Mouse (Mus musculus): ENCODE results near the gene Mylk. TPM values are rescaled to one million over a fixed set of nuclear protein-coding genes. Genes with fewer than 3 reads are reported as not detected.

The Mylk gene
- total RNA-seq, 2 experiments from 2014 or later, result 21.8 to 26.2 TPM

DNA sequence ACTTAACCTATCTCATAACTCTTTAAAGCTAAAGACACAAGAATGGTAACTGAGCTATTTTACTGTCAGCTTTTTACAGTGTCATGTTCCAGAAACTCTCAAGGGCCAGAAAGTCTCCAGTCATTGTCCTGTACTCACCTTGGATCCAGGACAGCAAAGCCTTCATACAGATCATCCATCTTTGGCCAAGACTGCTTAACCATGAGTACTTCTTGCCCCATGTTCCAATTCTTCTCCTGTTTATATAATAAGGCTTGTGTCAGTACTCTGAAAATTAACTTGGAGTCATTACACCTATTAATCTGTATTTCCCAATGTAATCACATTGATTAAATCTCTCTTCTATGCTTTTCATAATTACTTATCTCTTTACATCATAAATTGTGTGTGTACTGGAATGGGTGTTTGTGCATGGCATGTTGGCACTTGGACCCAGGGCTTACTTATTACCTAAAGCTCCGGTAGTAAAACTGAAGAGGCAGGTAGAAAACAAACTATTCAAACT is 273.5 kb downstream of the Mylk start:
- no peak for DNase-seq (ENCODE audit: low spot score)

DNA sequence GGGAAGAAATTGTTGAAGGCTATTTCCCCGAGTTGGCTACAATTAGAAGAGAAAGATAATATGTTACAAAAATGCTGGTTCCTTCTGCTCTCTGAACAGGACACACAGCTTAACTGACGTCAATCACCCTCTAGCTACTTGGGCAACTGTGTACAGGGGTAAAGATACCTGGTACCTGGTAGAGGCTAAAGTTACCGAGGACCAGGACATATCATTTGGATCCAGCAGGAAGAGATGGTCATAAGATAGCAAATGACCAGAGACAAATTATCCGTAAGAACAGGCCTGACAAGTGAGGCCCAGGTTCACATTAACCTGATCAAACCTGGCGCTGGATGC is 276.9 kb downstream of the Mylk start:
- no peak for DNase-seq (ENCODE audit: low spot score)

DNA sequence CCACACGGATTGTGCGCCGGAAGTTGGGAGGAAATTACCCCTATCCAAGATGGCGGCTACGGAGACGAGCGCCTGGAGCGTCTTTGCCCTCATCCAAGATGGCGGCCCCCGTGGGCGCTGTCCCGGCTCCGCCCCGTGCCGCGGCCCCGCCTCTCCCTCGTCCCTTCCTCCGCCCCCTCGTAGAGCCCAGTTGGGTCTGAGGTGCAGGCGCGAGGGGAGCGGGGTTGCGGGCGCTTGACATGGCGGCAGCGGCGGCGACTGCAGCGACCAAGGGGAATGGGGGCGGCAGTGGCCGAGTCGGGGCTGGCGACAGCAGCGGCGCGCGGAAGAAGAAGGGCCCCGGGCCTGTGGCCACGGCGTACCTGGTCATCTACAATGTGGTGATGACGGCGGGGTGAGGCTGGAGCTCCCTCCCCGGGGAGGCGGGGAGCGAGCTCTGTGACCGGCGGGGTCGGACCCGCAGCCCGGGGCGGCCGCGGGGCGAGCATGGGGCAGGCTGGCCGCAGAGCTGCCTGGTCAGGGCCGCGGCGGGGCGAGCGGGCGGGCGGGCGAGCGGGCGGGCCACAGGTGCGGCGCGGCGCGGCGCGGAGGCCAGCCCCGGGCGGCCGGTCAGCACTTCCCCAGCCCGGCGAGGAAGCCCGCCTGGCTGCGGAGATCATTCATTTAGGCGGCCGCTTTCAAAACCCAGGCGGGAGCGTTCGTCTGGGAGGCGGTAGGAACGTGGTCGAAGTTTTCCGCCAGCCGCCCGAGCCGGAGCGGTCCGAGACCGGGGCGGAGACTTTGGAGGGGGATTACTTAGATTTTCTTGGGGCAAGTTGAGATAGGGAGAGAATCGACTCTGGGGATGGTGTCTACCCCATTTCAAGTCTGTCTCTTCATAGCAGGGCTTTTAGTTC is 277.5 kb downstream of the Mylk start, which contains the start of gene Hacd2:
Gene Hacd2 (plus strand): TSS at position 187 of the 896 bp plus-strand sequence.
- peak; percentile 96 for DNase-seq (ENCODE audit: low spot score)

DNA sequence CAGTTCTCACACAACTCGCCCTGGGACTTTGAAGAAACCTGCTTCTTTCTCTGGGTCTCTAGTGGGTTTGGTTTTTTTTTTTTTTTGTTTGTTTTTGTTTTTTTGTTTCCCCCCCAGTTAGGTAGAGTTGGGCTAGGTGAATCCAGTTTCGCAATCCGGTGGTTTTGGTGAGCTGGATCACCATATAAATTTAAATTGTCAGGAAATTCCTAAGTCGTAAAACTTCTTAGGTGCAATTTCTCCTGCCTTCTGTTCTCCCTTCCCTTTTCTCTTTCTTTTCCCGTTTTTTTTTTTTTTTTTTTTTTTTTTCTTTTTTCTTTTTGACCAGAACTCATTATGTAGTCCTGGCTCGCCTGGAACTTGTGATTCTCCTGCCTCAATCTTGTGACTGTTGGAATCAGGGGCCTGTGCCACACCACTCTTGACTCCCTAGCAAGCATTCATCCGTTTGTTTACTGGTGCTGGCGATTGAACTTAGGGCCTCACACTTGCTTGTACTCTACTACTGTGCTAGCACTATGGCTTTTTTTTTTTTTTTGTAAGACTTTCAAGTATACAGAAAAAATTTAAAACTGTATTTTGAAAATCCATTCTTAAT is 278.2 kb downstream of the Mylk start:
- DNase-seq (ENCODE audit: low spot score), result no peak

DNA sequence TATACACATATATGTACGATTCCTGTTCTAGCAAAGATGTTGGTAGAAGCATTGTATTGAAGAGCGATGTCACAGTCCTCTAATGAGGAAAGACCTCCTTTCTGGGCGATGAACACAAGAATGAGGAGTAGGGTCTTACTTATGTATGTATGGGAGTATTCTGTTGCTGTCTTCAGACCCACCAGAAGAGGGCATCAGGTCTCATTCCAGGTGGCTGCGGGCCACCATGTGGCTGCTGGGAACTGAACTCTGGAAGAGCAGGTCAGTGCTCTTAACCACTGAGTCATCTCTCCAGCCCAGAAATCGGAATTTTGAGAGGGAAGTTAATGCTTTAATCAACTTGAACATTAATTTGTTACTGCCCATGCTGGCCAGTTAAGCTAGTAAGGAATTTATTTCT is 279.3 kb downstream of the Mylk start:
- no peak for DNase-seq (ENCODE audit: low spot score)

DNA sequence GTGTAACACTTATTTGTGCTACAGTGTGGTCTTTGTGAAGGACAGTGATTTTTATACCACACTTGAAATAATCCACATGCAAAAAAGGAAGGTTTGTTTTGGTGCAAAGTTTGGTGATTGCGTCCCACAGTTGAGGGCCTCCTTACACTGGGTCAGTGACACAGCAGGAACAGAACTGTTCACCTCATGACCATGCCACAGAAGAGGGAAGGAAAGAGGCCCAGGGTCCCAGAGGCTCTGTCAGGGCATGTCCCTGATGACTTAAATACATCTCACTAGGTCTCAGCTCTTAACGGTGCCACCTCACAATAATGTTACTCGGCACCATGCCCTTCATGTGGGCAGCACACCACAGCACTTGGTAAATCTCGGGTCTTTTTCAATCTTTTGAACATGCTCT is 280.3 kb downstream of the Mylk start:
- no peak for DNase-seq (ENCODE audit: low spot score)

DNA sequence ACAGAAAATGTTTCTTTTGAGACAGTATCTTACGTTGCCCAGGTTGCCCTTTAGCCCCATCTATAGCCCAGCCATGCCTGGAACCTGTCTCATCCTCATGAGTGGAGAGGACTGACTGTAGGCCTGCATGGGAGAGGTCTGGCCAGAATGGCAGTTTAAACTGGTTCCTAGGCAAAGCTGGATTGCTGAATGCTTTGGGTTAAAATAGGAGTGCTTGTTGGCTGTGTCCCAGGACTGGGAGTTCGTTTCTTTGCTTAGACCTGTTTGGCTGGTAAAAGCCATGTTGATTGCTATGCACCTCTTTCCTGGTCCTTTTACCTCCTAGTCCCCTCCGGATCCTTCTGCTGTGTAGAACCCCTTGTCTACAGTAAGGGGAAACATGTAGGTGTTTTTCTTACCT is 288.2 kb downstream of the Mylk start:
- DNase-seq (ENCODE audit: low spot score), result no peak

DNA sequence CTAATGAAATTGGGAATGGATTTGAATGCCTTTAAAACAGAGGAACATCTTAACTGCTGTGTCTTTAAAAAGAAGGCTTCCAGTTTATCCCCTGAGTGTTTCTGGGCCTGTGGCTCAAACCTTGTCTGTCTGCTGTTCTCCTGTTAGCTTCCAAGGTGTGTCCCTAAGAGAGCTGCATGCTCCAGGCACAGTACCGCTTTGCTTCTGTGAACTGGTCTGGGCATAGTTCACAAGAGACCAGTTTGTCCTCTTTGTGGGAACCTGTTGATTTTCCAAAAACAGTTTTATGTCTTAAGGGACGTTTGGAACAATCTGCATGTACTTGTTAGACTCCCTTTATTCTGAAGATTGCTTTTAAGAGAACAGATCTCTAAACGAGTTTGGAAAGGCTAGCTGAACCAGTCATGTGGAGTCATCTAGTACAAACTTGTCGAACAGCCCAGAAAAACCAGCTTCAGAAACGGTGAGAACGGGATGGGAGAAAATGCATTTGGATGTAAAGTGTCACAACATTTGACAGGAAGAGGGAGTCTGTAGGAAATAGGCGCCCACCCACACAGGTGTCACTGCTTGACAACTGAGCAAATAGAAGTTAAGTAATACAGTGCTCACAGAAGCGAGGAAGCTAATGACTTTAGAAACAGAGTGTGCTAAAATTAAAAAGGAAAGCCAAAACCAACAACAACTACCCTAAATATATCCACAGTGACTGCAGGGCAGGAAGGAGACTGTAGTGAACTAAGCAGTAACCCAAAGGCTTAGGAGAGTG is 289.0 kb downstream of the Mylk start:
- no peak for DNase-seq (ENCODE audit: low spot score)

DNA sequence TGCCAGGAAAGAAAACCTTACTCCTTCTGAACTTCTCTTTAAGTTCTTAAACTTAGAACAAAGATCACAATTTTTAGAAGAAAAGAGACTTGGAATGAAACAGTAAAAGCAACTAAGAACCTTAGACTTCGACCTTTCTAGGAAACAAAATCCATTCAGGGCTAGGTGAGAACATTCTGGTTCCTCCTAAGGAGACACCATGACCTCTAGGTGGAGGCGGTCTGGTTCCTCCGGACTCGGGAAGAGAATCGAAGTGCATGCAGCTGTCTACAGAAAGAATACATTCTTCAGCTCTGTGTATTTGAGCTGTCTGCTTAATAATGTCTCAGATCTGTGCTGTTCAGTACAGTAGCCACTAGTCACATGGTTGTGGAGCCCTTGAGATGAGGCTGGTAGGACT is 290.0 kb downstream of the Mylk start:
- no peak for DNase-seq (ENCODE audit: low spot score)

DNA sequence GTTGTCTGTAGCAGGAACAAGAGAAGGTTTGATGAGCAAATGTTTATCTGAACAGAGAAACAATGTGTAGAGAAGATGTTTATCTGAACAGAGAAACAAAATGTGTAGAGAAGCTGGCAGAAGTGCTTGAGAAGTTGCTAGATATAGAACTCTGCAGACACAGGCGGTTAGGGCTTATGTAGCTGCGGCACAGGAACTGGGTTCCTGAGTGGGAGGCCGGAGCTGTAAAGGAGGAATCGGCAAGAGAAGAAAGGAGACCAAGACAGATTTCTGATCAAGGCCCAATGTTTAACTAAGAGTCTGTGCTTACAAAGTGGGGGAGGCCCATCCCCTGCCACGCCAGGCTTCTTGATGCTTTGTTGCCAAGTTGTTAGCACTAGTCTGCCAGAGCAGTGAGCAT is 291.7 kb downstream of the Mylk start:
- no peak for DNase-seq (ENCODE audit: low spot score)

DNA sequence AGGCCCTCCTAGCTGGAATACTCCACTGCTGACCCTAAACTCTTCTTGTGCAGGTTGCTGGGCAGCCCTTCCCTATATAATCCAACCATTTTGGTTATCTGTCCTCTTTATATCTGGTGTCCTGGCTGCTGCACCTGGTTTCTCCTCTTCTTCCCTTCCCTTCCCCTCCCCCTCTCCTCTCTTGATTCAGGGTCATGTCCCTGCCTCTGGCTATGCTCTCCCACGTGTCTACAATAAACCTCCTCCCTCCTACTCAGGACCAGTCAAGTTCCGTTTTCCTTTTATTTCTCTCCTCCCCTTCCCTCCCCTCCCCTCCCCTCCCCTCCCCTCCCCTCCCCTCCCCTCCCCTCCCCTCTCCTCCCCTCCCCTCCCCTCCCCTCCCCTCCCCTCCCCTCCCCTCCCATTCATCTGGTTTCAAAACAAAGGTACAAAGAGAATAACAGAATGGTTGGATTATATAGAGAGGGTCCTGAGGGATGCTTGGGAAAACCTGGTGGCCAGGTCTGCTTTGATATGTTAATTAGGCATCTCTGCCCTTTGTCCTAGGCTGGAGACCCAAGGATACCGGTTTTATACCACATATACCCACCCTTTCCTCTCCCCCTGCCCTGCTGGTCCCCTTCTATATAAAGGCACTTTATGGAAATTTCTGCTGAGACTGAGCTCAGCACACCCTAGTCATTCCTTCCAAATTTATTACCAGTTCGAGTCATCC is 293.5 kb downstream of the Mylk start:
- no peak for DNase-seq (ENCODE audit: low spot score)

DNA sequence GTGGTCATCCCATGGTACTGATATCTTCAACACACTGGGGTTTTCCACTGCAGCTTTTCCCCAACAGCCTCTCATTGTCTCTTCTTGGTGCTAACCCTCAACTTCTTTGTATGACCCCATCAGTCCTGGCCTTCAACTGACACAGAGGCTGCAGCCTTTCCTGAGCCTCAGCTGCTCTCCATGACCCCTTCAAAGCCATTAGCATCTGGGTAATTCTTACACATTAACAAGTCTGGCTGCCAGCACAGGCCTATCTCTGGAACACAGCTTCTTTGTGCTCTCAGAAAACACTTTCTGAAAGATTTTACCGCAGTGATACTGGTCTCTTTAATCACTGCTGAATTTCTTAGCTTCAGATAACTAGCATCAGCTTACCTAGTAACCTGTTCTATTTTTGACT is 295.1 kb downstream of the Mylk start:
- DNase-seq (ENCODE audit: low spot score), result no peak

DNA sequence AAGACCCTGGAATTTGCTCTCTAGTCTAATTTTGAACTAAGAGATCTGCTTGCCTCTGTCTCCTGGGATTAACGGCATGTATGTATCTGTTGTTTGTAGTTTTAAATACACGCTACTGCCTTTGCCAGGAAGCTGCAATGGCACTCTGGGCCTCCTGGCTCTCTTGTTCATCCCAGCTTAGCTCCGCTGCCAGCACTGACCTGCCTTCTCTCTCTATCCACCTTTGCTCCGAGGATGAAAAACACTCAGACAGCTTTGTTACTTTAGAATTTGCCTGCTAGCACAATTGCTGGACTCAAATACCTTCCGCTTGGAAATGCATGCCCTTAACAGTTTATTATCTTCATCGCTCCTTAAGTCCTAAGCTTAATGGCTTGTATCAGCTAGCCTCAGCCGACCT is 296.0 kb downstream of the Mylk start:
- DNase-seq (ENCODE audit: low spot score), result no peak

DNA sequence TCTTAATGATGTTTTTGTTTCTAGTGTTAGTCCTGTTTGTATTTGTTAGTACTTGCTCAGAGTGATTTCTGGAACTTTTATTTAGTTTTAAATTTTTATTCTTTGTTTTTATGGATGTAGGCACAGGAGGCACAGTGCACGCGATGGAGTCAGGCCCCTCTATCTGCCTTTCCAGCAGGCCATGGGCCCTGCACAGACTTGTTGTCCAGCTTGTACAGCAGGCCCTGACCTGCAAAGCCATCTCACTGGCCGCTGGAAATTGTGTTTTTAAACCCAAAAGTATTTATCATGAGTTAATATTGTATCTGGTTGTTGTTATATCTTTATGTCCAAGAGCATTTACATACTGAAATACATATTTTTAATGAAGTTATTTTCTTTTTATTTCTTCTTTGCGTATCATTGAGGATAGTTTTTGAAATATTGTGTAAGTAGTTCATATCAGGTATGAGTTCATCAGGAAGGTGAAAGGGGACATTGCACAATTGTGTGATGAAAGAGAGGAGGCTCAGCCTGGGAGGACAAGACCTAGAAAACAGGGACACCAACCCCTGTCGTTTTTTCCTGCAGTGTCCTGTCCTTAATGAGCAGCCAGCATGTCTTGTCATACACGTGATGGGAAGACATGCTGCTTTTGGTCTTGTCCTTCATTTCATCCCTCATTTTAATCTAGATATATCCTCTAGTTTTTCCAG is 301.2 kb downstream of the Mylk start:
- DNase-seq (ENCODE audit: low spot score), result no peak

DNA sequence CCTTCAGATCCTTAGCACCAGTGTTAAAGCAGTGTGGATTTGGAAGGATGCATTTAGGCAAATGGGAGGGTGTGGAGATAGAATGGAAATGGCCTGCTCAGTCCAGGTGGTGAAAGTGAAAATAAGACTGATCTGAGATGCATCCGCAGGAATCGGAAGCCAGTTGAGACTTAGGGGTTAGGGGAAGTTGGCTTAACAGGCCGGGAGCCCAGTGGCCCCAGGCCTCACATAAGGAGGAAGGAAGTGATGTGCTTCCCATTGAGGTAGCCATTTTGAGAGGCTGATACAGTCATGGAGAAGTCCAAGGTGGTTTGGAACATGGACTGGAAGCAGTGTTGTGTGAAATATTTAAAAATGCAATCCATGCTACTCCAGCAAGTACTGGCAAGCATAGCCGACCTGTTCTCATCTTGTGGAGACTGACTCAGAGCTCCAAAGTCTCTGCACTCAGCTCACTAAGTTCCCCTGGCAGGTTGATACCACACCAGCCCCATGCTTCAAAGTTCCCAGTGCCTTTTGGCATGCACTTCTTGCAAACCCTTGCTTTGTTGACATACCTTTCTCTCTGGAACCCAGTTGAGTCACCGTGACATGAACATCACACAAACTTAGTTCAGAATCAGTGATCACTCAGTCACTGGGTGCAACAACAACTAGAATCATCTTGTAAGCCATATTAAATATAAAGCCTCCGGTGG is 302.4 kb downstream of the Mylk start:
- DNase-seq (ENCODE audit: low spot score), result no peak

DNA sequence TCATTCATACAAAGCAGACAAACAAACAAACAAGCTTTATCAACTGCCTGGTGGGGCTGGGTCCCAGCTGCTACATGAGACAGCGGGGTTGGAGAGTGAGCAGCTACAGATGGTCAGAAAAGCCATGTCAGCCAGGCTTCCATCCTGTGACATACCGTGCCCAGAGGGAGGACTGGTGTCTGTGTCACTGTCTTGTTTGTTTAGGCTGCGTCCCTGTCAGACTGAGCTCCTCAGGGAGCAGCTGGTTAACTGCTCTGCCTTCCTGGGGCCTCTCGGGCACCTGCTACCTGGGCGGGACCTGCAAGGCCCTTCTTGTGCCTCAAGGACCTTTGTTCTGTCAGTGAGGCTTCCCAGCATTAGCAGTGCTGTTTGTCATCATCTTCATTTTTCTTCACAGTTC is 306.1 kb downstream of the Mylk start:
- DNase-seq (ENCODE audit: low spot score), result no peak

Data from gastrocnemius, adult 18-20 months (tissue).